ENCODE assay signal across 26 mouse cellular contexts in genomic region chr12:7430981-7431380, GRCm38 (mm10).
"Had no signal": no experiment of that assay in that cellular context is flagged by ENCODE, and none has a peak within 500 bp of the region (broad histone marks: within the 10 kb centered on the region; RNA-seq: fewer than 3 reads in every experiment).

No protein-coding gene starts in this region.

- H3K27me3 ChIP-seq: heart, embryonic 13.5 days; heart, embryonic 15.5 days; hindbrain, embryonic 13.5 days; hindbrain, embryonic 15.5 days; kidney, embryonic 15.5 days; limb, embryonic 13.5 days; limb, embryonic 15.5 days; liver, embryonic 12.5 days had no signal

- ATAC-seq: hindbrain, postnatal 0 days; intestine, embryonic 16.5 days; liver, embryonic 12.5 days had no signal

- H3K9me3 ChIP-seq: heart, embryonic 13.5 days; heart, embryonic 15.5 days; hindbrain, embryonic 13.5 days; hindbrain, embryonic 15.5 days; kidney, embryonic 15.5 days; limb, embryonic 13.5 days; limb, embryonic 15.5 days; liver, embryonic 12.5 days had no signal

- H3K4me2 ChIP-seq: heart, embryonic 11.5 days; heart, embryonic 13.5 days; heart, embryonic 15.5 days; hindbrain, embryonic 13.5 days; hindbrain, embryonic 15.5 days; kidney, embryonic 15.5 days; limb, embryonic 13.5 days; limb, embryonic 15.5 days; liver, embryonic 12.5 days had no signal

- DNase-seq: gastrocnemius, postnatal 14 days; gastrocnemius, postnatal 36 days; heart, adult 11 months; heart, adult 2 months; heart, postnatal 14 days; heart, postnatal 36 days; kidney, adult 11 months; kidney, adult 2 months; kidney, adult 9 months; kidney, postnatal 14 days; kidney, postnatal 36 days; layer of hippocampus, adult 9-11 months; layer of hippocampus, postnatal 36 days; left cerebral cortex, postnatal 4 days had no signal

- H3K36me3 ChIP-seq: heart, embryonic 13.5 days; heart, embryonic 15.5 days; hindbrain, embryonic 13.5 days; hindbrain, embryonic 15.5 days; kidney, embryonic 15.5 days; limb, embryonic 13.5 days; limb, embryonic 15.5 days; liver, embryonic 12.5 days had no signal

- H3K4me3 ChIP-seq: heart, adult 2 months; heart, embryonic 13.5 days; heart, embryonic 15.5 days; hindbrain, embryonic 13.5 days; hindbrain, embryonic 15.5 days; kidney, embryonic 15.5 days; limb, embryonic 13.5 days; limb, embryonic 15.5 days; liver, embryonic 12.5 days had no signal

- H3K9ac ChIP-seq: heart, embryonic 13.5 days; heart, embryonic 15.5 days; hindbrain, embryonic 13.5 days; hindbrain, embryonic 15.5 days; kidney, embryonic 15.5 days; limb, embryonic 13.5 days; limb, embryonic 15.5 days; liver, embryonic 12.5 days had no signal

- H3K4me1 ChIP-seq: heart, embryonic 13.5 days; heart, embryonic 15.5 days; hindbrain, embryonic 13.5 days; hindbrain, embryonic 15.5 days; kidney, embryonic 15.5 days; limb, embryonic 13.5 days; limb, embryonic 15.5 days; liver, embryonic 12.5 days had no signal

- H3K27ac ChIP-seq: heart, adult 2 months; heart, embryonic 13.5 days; heart, embryonic 15.5 days; hindbrain, embryonic 13.5 days; hindbrain, embryonic 15.5 days; hindbrain, postnatal 0 days; kidney, embryonic 15.5 days; kidney, postnatal 0 days; limb, embryonic 13.5 days; limb, embryonic 15.5 days; liver, embryonic 12.5 days had no signal
